Mouse (Mus musculus): Measurements from ENCODE around the gene Pbx1.

DNA sequence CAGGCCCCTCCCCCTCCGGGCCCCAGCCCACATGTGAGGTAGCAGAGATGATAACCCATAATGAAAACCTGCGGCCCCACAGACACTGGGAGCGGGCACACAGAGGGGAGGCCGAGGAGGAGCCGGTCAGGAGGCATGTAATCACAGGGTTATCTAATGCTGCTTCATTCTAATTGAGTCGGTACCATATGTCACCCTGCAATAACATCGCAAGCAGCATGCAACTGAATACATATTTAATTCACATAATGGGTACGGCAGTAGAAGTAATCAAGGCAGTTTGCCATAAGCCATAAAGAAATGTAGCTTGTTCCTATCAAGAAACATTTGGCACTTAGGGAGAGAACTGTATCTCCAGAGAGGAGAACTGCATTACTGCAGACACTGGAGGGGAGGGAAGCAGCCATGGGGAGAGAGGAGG lies 123.0 kb downstream of the Pbx1 start:
- TF ChIP-seq GATA1 (IDR thresholded peaks at IDR 0.05; ENCODE audit: borderline replicate concordance, low read length): no peak
- no peak for TF ChIP-seq FLI1 (IDR thresholded peaks at IDR 0.05; ENCODE audit: low read length)
